Mouse (Mus musculus): ENCODE results near the gene Trim3.

DNA sequence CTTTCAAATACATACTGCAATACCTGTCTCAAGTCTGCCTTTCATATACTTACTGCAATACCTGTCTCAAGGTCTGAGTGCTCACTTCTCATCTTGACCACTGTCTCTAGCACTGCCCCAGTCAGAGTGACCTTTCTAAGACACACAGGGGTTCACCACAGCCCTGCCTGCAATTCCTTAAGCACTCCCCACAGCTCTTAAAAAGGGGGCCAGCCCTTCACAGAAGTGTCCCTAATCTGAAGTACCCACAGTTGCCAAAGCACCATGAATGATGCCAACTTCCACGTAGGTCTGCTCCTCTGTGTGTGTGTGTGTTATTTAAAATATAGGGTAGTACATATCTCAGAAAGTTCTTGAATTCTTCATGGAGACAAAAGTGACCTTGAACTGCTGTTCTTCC, 21.6 kb downstream of the Trim3 start:
- TF ChIP-seq REST (IDR thresholded peaks at IDR 0.05; ENCODE audit: insufficient read depth, insufficient read length) (no peak), MYOD1 (IDR thresholded peaks at IDR 0.05; ENCODE audit: control insufficient read depth in 1 of 3, insufficient read length in 2 of 3, low read depth in 2 of 3) (no peak), POLR2A (IDR thresholded peaks at IDR 0.05; ENCODE audit: insufficient read length, low read depth) (no peak), TCF12 (IDR thresholded peaks at IDR 0.05; ENCODE audit: insufficient read depth, poor library complexity, severe bottlenecking) (no peak), E2F4 (IDR thresholded peaks at IDR 0.05; ENCODE audit: insufficient read depth) (no peak)
